Mouse (Mus musculus) limb, embryonic 14.5 days (tissue): ENCODE data around the gene Cd276. TPM values are rescaled to one million over a fixed set of nuclear protein-coding genes. Genes with fewer than 3 reads are reported as not detected.

Experiments
- ATAC-seq: fragments of 200-750 bp; cut with Nextera tagmentation; 2 replicates; pipeline ENCODE4 v1.8.0; 2017; ENCODE audit warnings: low read depth, moderate number of reproducible peaks, moderate TSS enrichment; ENCODE audit not compliant: low FRiP score
- DNase-seq: peaks from one replicate; pipeline ENCODE4 v3.0.0-alpha.2; 2015; ENCODE audit warnings: low spot score
- H3K27ac ChIP-seq: fragments of 300-500 bp; sonication (generic); replicated peaks from 2 replicates; pipeline ENCODE4 v1.5.1; 2014; ENCODE audit warnings: low read depth, mild to moderate bottlenecking, low read length, moderate library complexity, mixed read lengths
- H3K27me3 ChIP-seq: fragments of 300-500 bp; sonication (generic); 2 replicates; pipeline ENCODE4 v1.6.1; 2014; ENCODE audit warnings: low read length, mixed read lengths; ENCODE audit not compliant: control insufficient read depth, insufficient read depth
- H3K36me3 ChIP-seq: fragments of 300-500 bp; sonication (generic); 2 replicates; pipeline ENCODE4 v1.6.1; 2014; ENCODE audit warnings: mild to moderate bottlenecking, low read length, moderate library complexity, mixed read lengths; ENCODE audit not compliant: control insufficient read depth, insufficient read depth
- H3K4me1 ChIP-seq: fragments of 300-500 bp; sonication (generic); 2 replicates; pipeline ENCODE4 v1.6.1; 2014; ENCODE audit warnings: antibody characterized with exemption, low read length, mixed read lengths; ENCODE audit not compliant: control insufficient read depth, insufficient read depth
- H3K4me2 ChIP-seq: fragments of 300-500 bp; sonication (generic); replicated peaks from 2 replicates; pipeline ENCODE4 v1.6.1; 2014; ENCODE audit warnings: low read depth, mild to moderate bottlenecking, low read length, moderate library complexity; ENCODE audit not compliant: severe bottlenecking
- H3K4me3 ChIP-seq: fragments of 300-500 bp; sonication (generic); replicated peaks from 2 replicates; pipeline ENCODE4 v1.5.1; 2014; ENCODE audit warnings: low read length
- H3K9ac ChIP-seq: fragments of 300-500 bp; sonication (generic); 2 replicates; pipeline ENCODE4 v1.6.1; 2014; ENCODE audit warnings: mild to moderate bottlenecking, low read depth, low read length, moderate library complexity; ENCODE audit not compliant: severe bottlenecking
- H3K9me3 ChIP-seq: fragments of 300-500 bp; sonication (generic); 2 replicates; pipeline ENCODE4 v1.6.1; 2016; ENCODE audit warnings: low read length; ENCODE audit not compliant: control insufficient read depth
- POLR2A ChIP-seq: fragments of 200-500 bp; IDR thresholded peaks from 2 replicates; pipeline ENCODE4 v1.8.0; 2012; ENCODE audit warnings: inconsistent platforms, mild to moderate bottlenecking, moderate library complexity, borderline replicate concordance; ENCODE audit not compliant: insufficient read depth, insufficient read length; ENCODE audit errors: extremely low read depth
- WGBS: fragments of 180-500 bp; shearing (Covaris S2); extraction: QIAGEN DNeasy Blood & Tissue Kit; methylation state at CpG from one replicate; pipeline ENCODE4 v1.1.7; 2014; 5-methylcytosine and 5-hydroxymethylcytosine counted together
- polyA plus RNA-seq, 2 experiments: library from polyadenylated mRNA; depleted of rRNA in 1 of 2; stranded (reverse) in 1 of 2; unstranded in 1 of 2; fragments of >200 nt; fragmentation: Nextera tagmentation in 1 of 2; extraction: Ambion mirVana in 1 of 2; gene quantifications; 2 replicates each; pipeline versions ENCODE4 v1.2.1 to v1.2.3; 2012 to 2014

Cd276 gene
- polyA plus RNA-seq, 2 experiments, result 64.8 to 64.9 TPM

- Histone ChIP-seq H3K9ac (no peak overlapping the region), H3K27ac (no peak overlapping the region), H3K4me3 (no peak overlapping the region), H3K36me3 (peaks cover 89% of the 10 kb centered on the region), H3K9me3 (no peaks in the 10 kb centered on the region), H3K4me1 (no peaks in the 10 kb centered on the region), H3K27me3 (no peaks in the 10 kb centered on the region), H3K4me2 (no peak overlapping the region)
- ATAC-seq (no peak), DNase-seq (no peak)
- WGBS, result 97% methylated on average over 6 of the region's 6 CpGs
- TF ChIP-seq POLR2A, result no peak
Observed at GRCm38 (mm10) chr9:58533322-58533721, 21.9 kb downstream of the Cd276 start.

GRCm38 (mm10) chr9:58532236-58532635 is 23.0 kb downstream of the Cd276 start:
- 80% methylated on average over 4 of the region's 4 CpGs for WGBS
- no peak for DNase-seq
- no peak overlapping the region for H3K4me3 ChIP-seq
- peaks cover 86% of the 10 kb centered on the region for H3K36me3 ChIP-seq
- no peak for TF ChIP-seq POLR2A
- H3K27me3 ChIP-seq, result no peaks in the 10 kb centered on the region
- ATAC-seq, result no peak
- H3K27ac ChIP-seq, result no peak overlapping the region
- no peaks in the 10 kb centered on the region for H3K4me1 ChIP-seq
- no peak overlapping the region for H3K4me2 ChIP-seq
- no peaks in the 10 kb centered on the region for H3K9me3 ChIP-seq
- H3K9ac ChIP-seq, result no peak overlapping the region

GRCm38 (mm10) chr9:58530407-58530806 is 24.8 kb downstream of the Cd276 start:
- DNase-seq (no peak), ATAC-seq (no peak)
- H3K9ac ChIP-seq, result no peak overlapping the region
- H3K4me2 ChIP-seq, result no peak overlapping the region
- no peak for TF ChIP-seq POLR2A
- no peaks in the 10 kb centered on the region for H3K9me3 ChIP-seq
- no peak overlapping the region for H3K4me3 ChIP-seq
- peaks cover 87% of the 10 kb centered on the region for H3K36me3 ChIP-seq
- 86% methylated on average over 13 of the region's 13 CpGs for WGBS
- H3K27me3 ChIP-seq, result no peaks in the 10 kb centered on the region
- H3K27ac ChIP-seq, result no peak overlapping the region
- H3K4me1 ChIP-seq, result no peaks in the 10 kb centered on the region

GRCm38 (mm10) chr9:58527841-58528240 is 27.4 kb downstream of the Cd276 start:
- Histone ChIP-seq H3K27me3 (no peaks in the 10 kb centered on the region), H3K36me3 (peaks cover 80% of the 10 kb centered on the region), H3K4me2 (no peak overlapping the region), H3K4me1 (no peaks in the 10 kb centered on the region), H3K4me3 (no peak overlapping the region), H3K9ac (no peak overlapping the region), H3K27ac (no peak overlapping the region), H3K9me3 (no peaks in the 10 kb centered on the region)
- TF ChIP-seq POLR2A, result no peak
- DNase-seq (no peak), ATAC-seq (peak; percentile 45; the same call in 1 of the 2 replicates)
- WGBS, result 33% methylated on average over 4 of the region's 4 CpGs

GRCm38 (mm10) chr9:58525108-58525507 is 30.1 kb downstream of the Cd276 start:
- no peak overlapping the region for H3K4me2 ChIP-seq
- TF ChIP-seq POLR2A, result no peak
- no peak overlapping the region for H3K27ac ChIP-seq
- ATAC-seq (no peak), DNase-seq (no peak)
- no peaks in the 10 kb centered on the region for H3K9me3 ChIP-seq
- H3K9ac ChIP-seq, result no peak overlapping the region
- peaks cover 58% of the 10 kb centered on the region for H3K36me3 ChIP-seq
- peaks cover 14% of the 10 kb centered on the region for H3K4me1 ChIP-seq
- WGBS, result 88% methylated on average over 4 of the region's 4 CpGs
- H3K4me3 ChIP-seq, result no peak overlapping the region
- no peaks in the 10 kb centered on the region for H3K27me3 ChIP-seq
